Mouse (Mus musculus): ENCODE data around the gene Tspan18. TPM values are rescaled to one million over a fixed set of nuclear protein-coding genes. Genes with fewer than 3 reads are reported as not detected.
A peak's percentile ranks its signal among the peaks of the same experiment; 100 is the strongest.

Gene Tspan18
- total RNA-seq, 2 experiments from 2014 or later = not detected

GRCm38 (mm10) chr2:93297656-93298055, 36.6 kb downstream of the Tspan18 start:
- no peak for ATAC-seq (replicated peaks; ENCODE audit: poor library complexity)

GRCm38 (mm10) chr2:93291186-93291926, 42.9 kb downstream of the Tspan18 start:
- no peak for ATAC-seq (replicated peaks; ENCODE audit: poor library complexity)

- ATAC-seq (replicated peaks; ENCODE audit: poor library complexity) = no peak
Observed at GRCm38 (mm10) chr2:93290345-93291118, 43.8 kb downstream of the Tspan18 start.

GRCm38 (mm10) chr2:93289161-93289560, 45.1 kb downstream of the Tspan18 start:
- no peak for ATAC-seq (replicated peaks; ENCODE audit: poor library complexity)

DNA sequence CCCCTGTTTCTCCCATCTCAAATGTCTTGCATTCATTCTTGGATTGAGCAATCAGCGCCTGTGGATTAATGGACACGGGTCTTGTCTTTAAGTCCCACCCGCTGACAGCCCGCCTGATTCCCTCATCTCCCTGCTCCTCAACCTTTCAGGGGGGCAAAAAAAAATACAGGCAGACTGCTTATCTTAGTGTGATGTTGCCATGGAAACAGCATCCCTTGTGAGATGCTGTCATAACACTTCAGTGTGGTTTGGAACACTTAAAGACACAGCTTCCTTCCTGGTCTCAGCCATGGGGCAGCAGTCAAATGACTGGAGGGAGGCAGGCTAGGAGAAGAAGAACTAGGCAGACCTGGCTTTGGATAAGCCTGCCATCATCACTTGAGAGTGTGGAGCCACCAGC, 47.0 kb downstream of the Tspan18 start:
- 0 out of 2 replicates have a peak, but pooled peaks have one; percentile 11 for ATAC-seq (replicated peaks; ENCODE audit: poor library complexity)

- no peak for ATAC-seq (replicated peaks; ENCODE audit: poor library complexity)
Observed at GRCm38 (mm10) chr2:93286742-93287141, 47.6 kb downstream of the Tspan18 start.

GRCm38 (mm10) chr2:93286321-93286720, 48.0 kb downstream of the Tspan18 start:
- ATAC-seq (replicated peaks; ENCODE audit: poor library complexity) = no peak

GRCm38 (mm10) chr2:93285842-93286241, 48.5 kb downstream of the Tspan18 start:
- no peak for ATAC-seq (replicated peaks; ENCODE audit: poor library complexity)

GRCm38 (mm10) chr2:93284625-93285024, 49.7 kb downstream of the Tspan18 start:
- ATAC-seq (replicated peaks; ENCODE audit: poor library complexity) = no peak

DNA sequence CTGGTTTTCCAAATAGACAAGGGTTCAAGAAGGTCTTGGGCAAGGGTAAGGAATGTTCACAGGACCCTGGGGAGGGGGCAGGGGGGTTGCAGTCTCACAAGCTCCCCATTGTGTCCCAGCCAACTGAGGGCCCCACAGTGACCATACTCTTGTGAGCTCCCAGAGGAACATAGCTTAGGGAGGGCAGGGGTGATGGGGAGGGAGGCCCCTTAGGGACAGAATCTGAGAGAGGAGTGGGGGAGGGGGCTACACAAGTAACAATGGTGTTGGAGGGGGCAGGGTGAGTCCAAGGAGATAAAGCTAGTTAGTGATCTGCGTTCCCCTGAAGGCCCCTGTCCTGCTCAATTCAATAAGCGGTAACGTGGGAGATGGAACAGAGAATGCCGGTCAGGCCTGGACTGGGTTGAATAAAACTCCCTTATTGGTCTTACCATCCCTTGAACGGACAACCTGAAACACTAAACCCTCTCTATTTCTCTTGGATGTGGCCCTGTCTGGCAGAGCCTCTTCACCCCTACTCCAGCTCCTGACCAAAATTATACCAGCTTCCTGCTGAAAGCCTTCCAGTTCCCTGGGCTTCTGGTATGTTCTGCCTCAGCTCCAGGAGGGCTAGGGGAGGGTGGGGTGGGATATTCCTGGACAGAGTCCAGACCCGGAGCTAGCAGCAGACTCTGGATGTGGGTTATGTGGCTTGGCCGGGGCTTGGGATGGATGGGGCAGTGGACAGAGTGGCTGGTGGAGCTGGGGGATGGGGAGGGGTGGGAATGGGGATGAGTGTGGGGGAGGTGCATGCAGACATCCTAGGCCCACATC, 50.6 kb downstream of the Tspan18 start:
- ATAC-seq (replicated peaks; ENCODE audit: poor library complexity) = no peak

DNA sequence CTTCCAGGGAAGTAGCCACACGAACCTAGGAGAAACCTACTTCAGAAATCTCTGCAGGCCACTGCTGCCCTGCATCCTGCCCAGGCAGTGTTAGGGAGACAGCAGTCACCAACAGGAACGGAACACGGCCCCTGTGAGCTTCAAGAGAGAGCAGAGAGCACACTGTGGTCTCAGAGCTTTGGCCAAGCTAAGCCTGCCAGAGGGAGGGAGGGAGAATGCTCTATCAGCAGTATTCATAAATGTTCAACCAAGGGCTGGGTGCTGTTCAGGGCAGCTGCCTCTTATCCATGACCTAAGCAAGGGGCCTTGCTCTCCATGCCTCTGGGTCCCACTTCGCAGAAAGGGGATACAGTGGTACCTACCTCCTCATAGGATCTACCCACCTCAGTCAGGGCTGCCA, 51.7 kb downstream of the Tspan18 start:
- ATAC-seq (replicated peaks; ENCODE audit: poor library complexity) = no peak

DNA sequence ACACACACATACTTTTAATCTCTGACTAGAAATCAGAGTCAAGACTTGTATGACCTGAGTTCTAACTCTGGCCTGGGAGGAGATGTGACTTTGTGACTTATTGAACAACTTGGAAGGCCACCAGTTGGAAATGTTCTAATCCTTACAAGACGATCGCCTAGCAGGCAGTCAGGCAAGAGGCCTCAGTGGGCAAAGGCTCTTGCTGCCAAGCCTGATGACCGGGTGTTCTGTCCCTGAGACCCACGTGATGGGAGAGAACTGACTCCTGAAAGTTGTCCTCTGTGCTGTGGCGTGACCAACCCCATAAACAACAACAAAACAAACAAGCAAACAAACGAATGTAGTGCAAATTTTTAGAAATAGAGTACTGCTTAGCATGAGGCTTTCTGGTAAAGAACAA, 52.8 kb downstream of the Tspan18 start:
- no peak for ATAC-seq (replicated peaks; ENCODE audit: poor library complexity)

- ATAC-seq (replicated peaks; ENCODE audit: poor library complexity) = no peak
Observed at GRCm38 (mm10) chr2:93280117-93280620, 54.1 kb downstream of the Tspan18 start.

- ATAC-seq (replicated peaks; ENCODE audit: poor library complexity) = no peak
Observed at GRCm38 (mm10) chr2:93278181-93278975, 55.9 kb downstream of the Tspan18 start.

DNA sequence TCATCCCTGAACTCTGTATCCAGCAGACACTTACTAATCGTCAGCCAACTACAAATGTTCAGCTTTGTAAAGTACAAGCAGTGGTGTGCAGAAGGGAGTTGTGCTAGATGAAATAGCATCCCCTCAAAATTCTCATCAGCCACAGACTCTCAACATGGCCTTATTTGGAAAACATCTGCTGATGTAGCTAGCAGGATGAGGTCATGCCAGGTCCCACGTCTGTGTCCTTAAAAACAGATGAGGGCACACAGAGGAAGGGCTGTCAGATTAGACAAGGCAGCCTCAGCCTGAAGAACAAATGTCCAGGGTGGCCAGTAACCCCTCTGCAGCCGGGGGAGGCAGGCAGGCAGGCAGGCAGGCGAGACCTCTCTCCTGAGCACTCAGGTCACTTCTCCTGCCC, 56.8 kb downstream of the Tspan18 start:
- ATAC-seq (replicated peaks; ENCODE audit: poor library complexity) = no peak

DNA sequence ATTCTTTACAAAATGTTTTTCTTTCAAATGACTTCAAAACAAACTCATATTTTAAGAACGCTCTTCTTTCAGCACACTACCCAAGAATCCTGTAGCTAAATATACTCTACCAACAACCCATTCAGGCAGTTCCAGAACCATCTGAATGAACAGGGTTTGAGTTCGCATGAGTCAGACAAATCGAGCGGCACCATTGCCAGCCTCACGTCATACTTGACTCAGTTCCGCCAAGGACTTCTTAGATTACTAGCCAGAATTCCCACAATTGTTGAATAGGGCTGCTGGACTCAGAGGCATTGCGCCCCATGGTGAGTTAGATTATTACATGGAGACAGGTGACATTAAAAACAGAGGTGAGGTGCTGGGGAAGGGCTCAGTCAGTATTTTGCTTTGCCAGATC, 58.3 kb downstream of the Tspan18 start:
- ATAC-seq (replicated peaks; ENCODE audit: poor library complexity) = no peak

DNA sequence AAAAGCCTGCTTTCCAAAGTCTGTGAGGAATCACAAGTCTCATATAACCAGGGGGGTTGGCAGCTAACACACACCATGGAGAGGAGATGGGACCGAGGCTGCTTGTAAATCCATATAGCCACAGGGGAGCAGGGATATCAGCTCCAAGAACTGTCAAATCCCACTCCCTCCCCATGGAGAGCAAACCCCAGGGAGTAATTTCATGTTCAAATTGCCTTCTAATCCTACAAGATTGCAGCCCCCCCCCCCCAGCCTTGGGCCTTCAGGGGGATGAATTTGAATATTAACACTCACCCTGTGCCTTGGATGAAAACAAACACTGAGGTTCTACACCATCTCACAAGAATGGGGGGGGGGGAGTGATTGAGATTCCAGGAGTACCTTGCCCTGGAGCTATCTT, 60.4 kb downstream of the Tspan18 start:
- ATAC-seq (replicated peaks; ENCODE audit: poor library complexity) = no peak

GRCm38 (mm10) chr2:93270083-93270482, 64.2 kb downstream of the Tspan18 start:
- no peak for ATAC-seq (replicated peaks; ENCODE audit: poor library complexity)

DNA sequence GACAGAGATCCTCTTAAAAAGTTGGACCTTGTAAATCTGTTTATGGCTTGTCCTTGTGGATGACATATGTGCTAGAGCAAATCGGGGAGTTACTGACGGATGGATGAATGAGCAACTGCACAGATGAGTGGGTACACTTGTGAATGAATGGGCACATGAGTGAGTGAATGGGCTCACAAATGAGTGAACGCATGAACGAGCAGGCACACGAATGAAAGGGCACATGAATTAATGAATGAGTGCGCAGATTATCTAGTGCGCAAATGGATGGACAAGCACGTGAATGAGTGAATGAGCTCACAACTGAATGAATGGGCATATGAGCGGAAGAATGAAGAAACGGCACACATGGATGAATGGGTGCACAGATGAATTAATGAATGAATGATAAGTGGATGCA, 64.7 kb downstream of the Tspan18 start:
- ATAC-seq (replicated peaks; ENCODE audit: poor library complexity) = no peak

DNA sequence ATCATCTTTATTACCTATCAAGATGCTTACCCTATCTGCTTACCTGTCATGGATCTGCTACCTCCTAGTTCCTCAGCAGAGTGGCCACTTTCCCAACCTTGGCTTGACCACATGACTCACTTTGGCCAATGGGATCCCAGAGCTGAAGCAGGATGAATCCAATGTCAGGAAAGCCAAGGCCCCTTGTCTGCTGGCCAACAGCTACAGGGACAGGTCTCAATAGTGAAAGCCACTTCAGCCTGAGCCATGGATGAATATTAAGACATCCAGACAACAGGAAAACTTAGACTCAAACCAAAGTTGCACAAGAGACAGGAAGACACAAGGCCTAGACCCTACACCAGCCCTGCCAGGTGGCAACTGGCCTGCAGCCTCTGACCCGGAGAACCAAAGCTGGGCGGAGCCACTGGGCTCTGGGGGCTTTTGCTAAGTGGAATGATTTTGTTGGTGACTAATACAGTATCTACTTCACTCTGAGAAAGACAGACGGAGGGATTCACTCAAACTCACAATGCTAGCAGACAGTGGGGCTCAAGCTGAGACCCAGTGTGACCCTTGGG, 65.5 kb downstream of the Tspan18 start:
- ATAC-seq (replicated peaks; ENCODE audit: poor library complexity) = no peak
